Mouse (Mus musculus): Measurements from ENCODE around the gene Ube2t. TPM values are rescaled to one million over a fixed set of nuclear protein-coding genes. Genes with fewer than 3 reads are reported as not detected.
A peak's percentile ranks its signal among the peaks of the same experiment; 100 is the strongest.

Gene Ube2t
- 2.7 and 3.5 TPM in 2 replicates for polyA plus RNA-seq (2012; rRNA removed)

- 0 out of 2 replicates have a peak, but pooled peaks cover 3% of the 10 kb centered on the region for H3K4me1 ChIP-seq (ENCODE audit: control insufficient read depth, insufficient read depth, low read length)
- no peak for TF ChIP-seq CTCF (IDR thresholded peaks at IDR 0.05; ENCODE audit: borderline replicate concordance, insufficient read depth, low read depth, low read length)
- 0 out of 2 replicates have a peak, but pooled peaks have one; percentile 37 for TF ChIP-seq POLR2A (IDR thresholded peaks at IDR 0.05; ENCODE audit: borderline replicate concordance, insufficient read depth, low read length)
- DNase-seq: peak; percentile 93 to 95
- H3K27me3 ChIP-seq (ENCODE audit: control insufficient read depth, insufficient read depth, low read length): no peaks in the 10 kb centered on the region
- peak within 1 kb of the TSS; percentile 67 for H3K4me3 ChIP-seq (replicated peaks; ENCODE audit: insufficient read depth, low read depth, low read length)
- 2% methylated on average over 50 of the region's 50 CpGs for WGBS
- no peak within 1 kb of the TSS for H3K27ac ChIP-seq (ENCODE audit: insufficient read depth, low read length)
Observed at GRCm38 (mm10) chr1:134962053-134962803, at the start of gene Ube2t. Gene Ube2t, plus strand, starts transcription at chr1:134962565.

- no peaks in the 10 kb centered on the region for H3K27me3 ChIP-seq (ENCODE audit: control insufficient read depth, insufficient read depth, low read length)
- WGBS: 28% methylated on average over 4 of the region's 4 CpGs
- TF ChIP-seq POLR2A (IDR thresholded peaks at IDR 0.05; ENCODE audit: borderline replicate concordance, insufficient read depth, low read length): no peak
- TF ChIP-seq CTCF (IDR thresholded peaks at IDR 0.05; ENCODE audit: borderline replicate concordance, insufficient read depth, low read depth, low read length): no peak
- no peak overlapping the region for H3K4me3 ChIP-seq (replicated peaks; ENCODE audit: insufficient read depth, low read depth, low read length)
- peaks cover 8% of the 10 kb centered on the region for H3K4me1 ChIP-seq (ENCODE audit: control insufficient read depth, insufficient read depth, low read length)
- peak; percentile 35 to 53 for DNase-seq
- no peak overlapping the region for H3K27ac ChIP-seq (ENCODE audit: insufficient read depth, low read length)
Observed at GRCm38 (mm10) chr1:134913535-134913934, 48.8 kb upstream of the Ube2t start.

GRCm38 (mm10) chr1:134915421-134915820, 46.9 kb upstream of the Ube2t start:
- Histone ChIP-seq H3K4me3 (replicated peaks; ENCODE audit: insufficient read depth, low read depth, low read length) (no peak overlapping the region), H3K27ac (ENCODE audit: insufficient read depth, low read length) (no peak overlapping the region), H3K27me3 (ENCODE audit: control insufficient read depth, insufficient read depth, low read length) (no peaks in the 10 kb centered on the region), H3K4me1 (ENCODE audit: control insufficient read depth, insufficient read depth, low read length) (peaks cover 4% of the 10 kb centered on the region; the same call in 1 of the 2 replicates)
- WGBS: 74% methylated on average over 4 of the region's 4 CpGs
- no peak for DNase-seq
- TF ChIP-seq POLR2A (IDR thresholded peaks at IDR 0.05; ENCODE audit: borderline replicate concordance, insufficient read depth, low read length): no peak
- no peak for TF ChIP-seq CTCF (IDR thresholded peaks at IDR 0.05; ENCODE audit: borderline replicate concordance, insufficient read depth, low read depth, low read length)

GRCm38 (mm10) chr1:134919010-134919409, 43.4 kb upstream of the Ube2t start:
- TF ChIP-seq CTCF (IDR thresholded peaks at IDR 0.05; ENCODE audit: borderline replicate concordance, insufficient read depth, low read depth, low read length): no peak
- no peak for TF ChIP-seq POLR2A (IDR thresholded peaks at IDR 0.05; ENCODE audit: borderline replicate concordance, insufficient read depth, low read length)
- no peak overlapping the region for H3K27ac ChIP-seq (ENCODE audit: insufficient read depth, low read length)

GRCm38 (mm10) chr1:134932431-134932830, 29.9 kb upstream of the Ube2t start:
- no peak for TF ChIP-seq POLR2A (IDR thresholded peaks at IDR 0.05; ENCODE audit: borderline replicate concordance, insufficient read depth, low read length)
- no peak for TF ChIP-seq CTCF (IDR thresholded peaks at IDR 0.05; ENCODE audit: borderline replicate concordance, insufficient read depth, low read depth, low read length)
- WGBS: 65% methylated on average over 7 of the region's 7 CpGs
- Histone ChIP-seq H3K4me1 (ENCODE audit: control insufficient read depth, insufficient read depth, low read length) (no peaks in the 10 kb centered on the region), H3K27me3 (ENCODE audit: control insufficient read depth, insufficient read depth, low read length) (no peaks in the 10 kb centered on the region), H3K4me3 (replicated peaks; ENCODE audit: insufficient read depth, low read depth, low read length) (no peak overlapping the region), H3K27ac (ENCODE audit: insufficient read depth, low read length) (no peak overlapping the region)
- DNase-seq: no peak

More at GRCm38 (mm10) chr1:134919010-134919409, 43.4 kb upstream of the Ube2t start:
- Histone ChIP-seq H3K27me3 (ENCODE audit: control insufficient read depth, insufficient read depth, low read length) (no peaks in the 10 kb centered on the region), H3K4me1 (ENCODE audit: control insufficient read depth, insufficient read depth, low read length) (peaks cover 3% of the 10 kb centered on the region; the same call in 1 of the 2 replicates), H3K4me3 (replicated peaks; ENCODE audit: insufficient read depth, low read depth, low read length) (no peak overlapping the region)
- no peak for DNase-seq
- 45% methylated on average over 6 of the region's 6 CpGs for WGBS

GRCm38 (mm10) chr1:134936335-134936734, 26.0 kb upstream of the Ube2t start:
- Histone ChIP-seq H3K27ac (ENCODE audit: insufficient read depth, low read length) (no peak overlapping the region), H3K4me1 (ENCODE audit: control insufficient read depth, insufficient read depth, low read length) (peaks cover 3% of the 10 kb centered on the region; the same call in 1 of the 2 replicates), H3K27me3 (ENCODE audit: control insufficient read depth, insufficient read depth, low read length) (no peaks in the 10 kb centered on the region), H3K4me3 (replicated peaks; ENCODE audit: insufficient read depth, low read depth, low read length) (no peak overlapping the region)
- no peak for DNase-seq
- 84% methylated on average over 6 of the region's 6 CpGs for WGBS
- TF ChIP-seq POLR2A (IDR thresholded peaks at IDR 0.05; ENCODE audit: borderline replicate concordance, insufficient read depth, low read length) (no peak), CTCF (IDR thresholded peaks at IDR 0.05; ENCODE audit: borderline replicate concordance, insufficient read depth, low read depth, low read length) (no peak)

GRCm38 (mm10) chr1:134938233-134938632, 24.1 kb upstream of the Ube2t start:
- TF ChIP-seq POLR2A (IDR thresholded peaks at IDR 0.05; ENCODE audit: borderline replicate concordance, insufficient read depth, low read length) (no peak), CTCF (IDR thresholded peaks at IDR 0.05; ENCODE audit: borderline replicate concordance, insufficient read depth, low read depth, low read length) (no peak)
- H3K4me1 ChIP-seq (ENCODE audit: control insufficient read depth, insufficient read depth, low read length): peaks cover 3% of the 10 kb centered on the region; the same call in 1 of the 2 replicates
- H3K27ac ChIP-seq (ENCODE audit: insufficient read depth, low read length): no peak overlapping the region
- no peak overlapping the region for H3K4me3 ChIP-seq (replicated peaks; ENCODE audit: insufficient read depth, low read depth, low read length)
- no peaks in the 10 kb centered on the region for H3K27me3 ChIP-seq (ENCODE audit: control insufficient read depth, insufficient read depth, low read length)
- 88% methylated on average over 1 of the region's 1 CpGs for WGBS
- no peak for DNase-seq

- TF ChIP-seq CTCF (IDR thresholded peaks at IDR 0.05; ENCODE audit: borderline replicate concordance, insufficient read depth, low read depth, low read length) (no peak), POLR2A (IDR thresholded peaks at IDR 0.05; ENCODE audit: borderline replicate concordance, insufficient read depth, low read length) (no peak)
- H3K4me3 ChIP-seq (replicated peaks; ENCODE audit: insufficient read depth, low read depth, low read length): no peak overlapping the region
- no peaks in the 10 kb centered on the region for H3K27me3 ChIP-seq (ENCODE audit: control insufficient read depth, insufficient read depth, low read length)
- H3K4me1 ChIP-seq (ENCODE audit: control insufficient read depth, insufficient read depth, low read length): peaks cover 3% of the 10 kb centered on the region; the same call in 1 of the 2 replicates
- no peak overlapping the region for H3K27ac ChIP-seq (ENCODE audit: insufficient read depth, low read length)
- DNase-seq: no peak
- WGBS: 60% methylated on average over 4 of the region's 4 CpGs
Observed at GRCm38 (mm10) chr1:134940863-134941262, 21.5 kb upstream of the Ube2t start.

Data from cerebellum, adult 2 months (tissue).